Mouse (Mus musculus) activated CD4-positive, CD25-positive, alpha-beta regulatory T cell, adult 4 months (primary cell): ENCODE data around the gene Clcc1. TPM values are rescaled to one million over a fixed set of nuclear protein-coding genes. Genes with fewer than 3 reads are reported as not detected.

ENCODE experiments used
- ATAC-seq: one replicate; pipeline ENCODE4 v1.8.0; 2017
- polyA plus RNA-seq, 2 experiments: library from polyadenylated mRNA; unstranded; fragments of 100-300 nt; shearing (Covaris generic); gene quantifications; one replicate each; pipeline ENCODE4 v1.2.1; 2017

Clcc1 gene
- polyA plus RNA-seq, 2 experiments from 2014 or later: 55.0 to 62.4 TPM

GRCm38 (mm10) chr3:108702789-108703188 lies 49.1 kb downstream of the Clcc1 start:
- no peak for ATAC-seq

- ATAC-seq: no peak
Observed at GRCm38 (mm10) chr3:108711296-108711695, 57.6 kb downstream of the Clcc1 start.

DNA sequence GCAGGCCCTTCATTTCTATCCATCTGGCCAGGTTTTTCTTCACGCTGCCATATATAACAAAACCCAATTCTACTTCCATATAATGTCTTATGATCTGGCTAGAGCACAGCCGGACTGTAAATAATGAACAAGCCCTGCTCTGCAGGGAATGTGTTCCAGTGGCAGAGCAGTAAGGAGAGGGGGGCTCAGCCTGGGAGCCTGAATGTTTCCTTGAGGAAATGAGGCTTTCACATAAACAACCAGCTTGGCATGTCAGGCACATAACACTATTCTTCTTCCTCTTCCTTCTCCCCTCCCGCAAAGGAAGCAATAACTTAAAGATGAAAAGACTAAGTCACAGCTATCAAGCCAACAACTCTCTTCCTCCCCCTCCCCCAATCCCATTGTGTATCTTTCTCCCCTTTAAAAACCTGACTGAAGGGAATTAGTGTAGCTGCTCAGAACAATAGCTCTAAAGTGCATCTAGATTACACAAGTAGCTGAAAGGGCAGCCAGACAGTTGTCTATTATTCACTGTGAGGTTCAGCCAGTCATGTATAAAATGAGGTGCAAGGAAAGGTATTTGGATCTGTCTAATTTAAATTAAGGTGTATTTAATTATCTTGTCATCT lies 59.5 kb downstream of the Clcc1 start:
- ATAC-seq: no peak

DNA sequence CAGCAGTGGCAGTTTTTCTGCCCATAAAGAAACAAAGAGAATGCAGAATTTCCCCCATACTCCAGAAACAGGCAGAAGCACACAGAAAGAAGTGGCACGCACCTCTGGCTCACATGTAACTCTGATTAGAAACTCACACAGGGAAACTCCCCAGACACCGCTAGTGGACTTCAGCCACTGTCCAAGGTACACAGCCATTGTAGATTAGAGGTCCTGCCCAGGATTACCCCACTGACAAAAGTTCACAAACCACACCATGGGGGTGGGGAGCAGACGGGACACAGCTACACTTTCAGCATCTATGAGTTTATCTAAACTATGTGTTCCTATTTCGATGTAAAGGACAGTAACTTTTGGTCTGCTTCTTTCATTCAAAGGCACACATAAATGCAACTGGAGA lies 61.1 kb downstream of the Clcc1 start:
- no peak for ATAC-seq

GRCm38 (mm10) chr3:108717896-108718502 lies 64.3 kb downstream of the Clcc1 start:
- peak; percentile 34 for ATAC-seq

GRCm38 (mm10) chr3:108719357-108719756 lies 65.6 kb downstream of the Clcc1 start:
- no peak for ATAC-seq

DNA sequence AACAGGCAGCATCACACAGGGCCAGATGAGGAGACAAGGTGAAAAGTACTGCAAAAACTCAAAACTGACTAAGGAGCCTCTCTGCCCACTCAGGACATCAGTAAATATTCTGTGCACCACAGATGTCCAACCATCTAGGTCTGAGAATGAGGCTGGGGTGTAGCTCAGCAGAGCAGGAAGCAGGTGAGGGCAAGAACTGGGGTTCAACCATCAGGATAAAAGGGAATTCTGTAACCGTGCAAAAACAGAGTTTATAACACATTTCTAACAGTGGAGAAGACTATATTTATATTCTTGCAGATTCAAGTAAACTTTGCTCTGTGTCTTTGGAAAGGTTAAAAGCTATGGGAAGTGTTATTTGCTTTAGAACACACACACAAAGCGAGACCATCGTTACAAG lies 66.0 kb downstream of the Clcc1 start:
- ATAC-seq: no peak

GRCm38 (mm10) chr3:108721076-108721991 lies 67.6 kb downstream of the Clcc1 start:
- ATAC-seq: no peak

DNA sequence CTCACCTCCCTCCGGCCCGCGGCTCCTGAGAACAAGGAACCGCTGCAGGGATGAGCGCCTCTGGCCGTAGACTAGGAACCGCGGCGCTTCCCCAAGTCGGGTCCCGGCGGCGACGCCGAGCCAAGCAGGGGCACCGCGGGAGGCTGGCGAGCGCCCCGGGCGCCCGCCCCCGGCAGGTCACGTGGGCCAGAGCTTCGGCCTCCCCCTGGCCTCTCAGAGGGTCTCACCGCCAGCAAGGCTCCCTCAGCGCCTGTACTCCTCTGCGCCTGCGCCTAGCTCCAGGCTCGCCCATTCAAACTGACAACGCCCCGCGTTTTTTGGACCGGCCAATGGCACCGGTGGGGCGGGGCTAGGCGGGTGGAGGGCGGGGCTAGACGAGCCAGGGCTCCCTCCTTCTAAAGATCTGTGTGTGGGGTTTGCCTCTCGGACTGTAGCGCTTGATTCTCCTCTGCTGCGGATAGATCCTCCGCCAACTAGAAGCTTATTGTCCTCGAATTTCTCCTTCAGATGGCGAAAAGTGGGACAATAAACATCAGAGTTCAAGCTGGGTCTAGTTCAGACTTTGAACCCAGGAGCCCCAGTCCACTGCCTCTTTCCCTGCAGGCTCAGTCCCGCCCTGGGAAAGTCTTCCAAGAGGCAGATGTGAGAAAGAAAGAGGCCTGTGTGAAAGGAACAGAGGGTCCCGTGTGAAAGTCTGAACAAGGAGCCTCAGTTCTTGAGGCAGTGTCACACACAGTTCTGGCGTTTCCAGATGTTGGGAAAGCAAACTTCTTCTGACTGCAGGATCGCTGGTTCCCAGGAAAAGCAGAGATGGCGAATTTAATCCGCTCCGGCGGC lies 68.5 kb downstream of the Clcc1 start, which contains the start of gene Gpsm2:
TSS of gene Gpsm2 (minus strand) at position 274 of the 837 bp plus-strand sequence.
- peak; percentile 87 for ATAC-seq

DNA sequence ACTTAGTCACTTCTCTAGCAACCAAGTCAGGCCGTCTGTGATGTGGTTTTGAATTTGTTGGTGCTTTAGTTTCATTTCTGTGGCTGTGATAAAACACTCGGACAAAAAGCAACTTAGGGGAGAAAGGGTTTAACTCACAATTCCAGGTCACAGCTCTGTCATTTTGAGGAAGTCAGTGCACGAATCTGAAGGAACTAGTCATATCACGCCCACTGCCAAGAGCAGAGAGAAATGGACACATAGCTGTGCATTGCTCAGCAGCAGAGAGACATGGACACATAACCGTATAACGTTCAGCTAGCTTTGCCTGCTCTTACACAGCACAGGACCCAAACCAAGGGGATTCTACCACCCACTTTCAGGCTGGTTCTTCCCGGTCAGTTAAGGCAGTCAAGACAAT lies 72.7 kb downstream of the Clcc1 start:
- no peak for ATAC-seq

- no peak for ATAC-seq
Observed at GRCm38 (mm10) chr3:108727344-108727743, 73.6 kb downstream of the Clcc1 start.

DNA sequence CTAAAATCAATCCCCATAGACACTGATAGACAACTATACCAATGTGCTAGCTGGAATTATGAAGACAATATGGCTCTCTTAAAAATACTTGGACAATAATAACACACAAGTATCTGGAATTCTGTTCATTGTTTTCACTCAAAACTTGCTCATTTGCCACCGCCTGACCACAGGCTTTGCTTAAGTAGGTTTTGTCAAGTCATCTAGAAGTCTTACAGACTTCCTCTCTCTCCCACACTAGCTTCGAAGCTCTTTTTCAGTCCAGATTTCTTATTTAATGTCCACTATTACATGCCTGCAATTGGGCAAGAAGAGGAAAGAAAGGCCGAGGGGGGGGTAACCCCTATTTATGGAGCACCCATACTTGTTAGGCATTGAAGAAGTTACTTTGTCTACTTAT lies 74.1 kb downstream of the Clcc1 start:
- no peak for ATAC-seq

Other genes with a start within 250 kb of the Clcc1 start
- gene Celsr2, start 238.4 kb upstream of the Clcc1 start, polyA plus RNA-seq: under 1 TPM; 0.33 to 0.65 TPM
- gene Sars, start 208.7 kb upstream of the Clcc1 start, polyA plus RNA-seq: 100 to 1,000 TPM; 146 to 151 TPM
- gene 1700013F07Rik, start 119.8 kb upstream of the Clcc1 start, polyA plus RNA-seq: not detected
- 1 to 10 TPM; 1.2 to 1.4 TPM for gene 5330417C22Rik, start 117.4 kb upstream of the Clcc1 start, polyA plus RNA-seq
- gene Tmem167b, start 91.4 kb upstream of the Clcc1 start, polyA plus RNA-seq: 10 to 100 TPM; 26.1 to 27.0 TPM
- 10 to 100 TPM; 18.3 to 24.5 TPM for gene Taf13, start 82.2 kb upstream of the Clcc1 start, polyA plus RNA-seq
- gene Wdr47, start 62.6 kb upstream of the Clcc1 start, polyA plus RNA-seq: 1 to 10 TPM; 6.1 to 9.1 TPM
- 1 to 10 TPM; 4.3 to 5.5 TPM for gene Gpsm2, start 68.4 kb downstream of the Clcc1 start, polyA plus RNA-seq
- not detected for gene Aknad1, start 85.7 kb downstream of the Clcc1 start, polyA plus RNA-seq
- 10 to 100 TPM; 58.1 to 69.1 TPM for gene Stxbp3, start 186.6 kb downstream of the Clcc1 start, polyA plus RNA-seq
- under 1 TPM; 0.11 to 0.21 TPM for gene Fndc7, start 236.1 kb downstream of the Clcc1 start, polyA plus RNA-seq